Mouse (Mus musculus) erythroid progenitor cell, adult 5-6 weeks (primary cell): ENCODE results near the gene Atad5. TPM values are rescaled to one million over a fixed set of nuclear protein-coding genes. Genes with fewer than 3 reads are reported as not detected.
"Not testable (repeated sequence)": the region's sequence is repeated elsewhere in the genome, so short reads cannot be mapped to it uniquely, and the experiment has no call there.

Experiments
- ATAC-seq: replicated peaks from 2 replicates; pipeline ENCODE4 v1.8.0; 2016; ENCODE audit warnings: moderate number of reproducible peaks, mild to moderate bottlenecking, moderate TSS enrichment, inconsistent platforms; ENCODE audit not compliant: poor library complexity, low FRiP score, severe bottlenecking
- total RNA-seq, 2 experiments: library from RNA; stranded (forward) in 1 of 2; stranded (reverse) in 1 of 2; fragments of 150-400 nt in 1 of 2; fragments of 186-747, 209-891 nt in 1 of 2; gene quantifications; 2 replicates each; pipeline versions ENCODE4 v1.2.3 to v1.2.4; 2015 to 2017; ENCODE audit warnings: low replicate concordance in 2 of 2

The Atad5 gene
- total RNA-seq (2015; ENCODE audit: low replicate concordance) (89.0 and 95.2 TPM in 2 replicates), total RNA-seq (2017; ENCODE audit: low replicate concordance) (80.3 and 86.0 TPM in 2 replicates)

GRCm38 (mm10) chr11:80088917-80089816, at the start of gene Atad5:
TSS of gene Atad5 (plus strand) at chr11:80089400.
- ATAC-seq, result peak; percentile 88

DNA sequence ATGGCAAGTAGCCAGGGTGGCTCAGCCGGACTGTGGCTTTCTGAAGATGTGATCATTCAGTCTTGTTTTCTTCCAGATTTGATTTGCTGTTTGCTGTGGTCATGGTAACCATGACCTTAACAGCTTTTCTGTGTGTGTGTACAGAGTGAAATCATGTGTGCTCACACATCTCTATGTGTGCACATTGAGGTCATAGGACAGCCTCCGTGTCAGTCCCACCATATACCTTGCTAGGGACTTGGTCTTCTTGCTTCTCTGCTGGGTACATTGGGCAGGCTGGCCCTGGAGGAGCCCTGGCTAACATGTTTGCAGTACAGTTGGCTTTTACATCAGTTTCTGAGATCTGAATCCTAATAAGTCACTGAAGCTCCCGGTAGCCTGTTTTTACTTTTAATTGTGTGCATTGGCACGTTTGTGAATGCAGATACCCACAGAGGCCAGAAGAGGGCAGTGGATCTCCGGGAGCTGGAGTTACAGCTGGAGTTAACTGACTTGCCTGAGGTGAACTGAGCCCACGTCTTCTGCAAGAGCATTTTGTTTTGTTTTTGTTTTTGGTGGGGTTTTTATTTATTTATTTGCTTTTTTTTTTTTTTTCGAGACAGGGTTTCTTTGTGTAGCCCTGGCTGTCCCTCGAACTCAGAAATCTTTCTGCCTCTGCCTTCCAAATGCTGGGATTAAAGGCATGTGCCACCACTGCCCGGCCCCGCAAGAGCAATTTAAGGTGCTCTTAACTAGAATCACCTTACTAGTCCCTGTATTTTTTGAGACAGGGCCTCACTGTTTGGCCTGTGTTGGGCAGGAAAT, 46.4 kb upstream of the Atad5 start:
- peak; percentile 88 for ATAC-seq

DNA sequence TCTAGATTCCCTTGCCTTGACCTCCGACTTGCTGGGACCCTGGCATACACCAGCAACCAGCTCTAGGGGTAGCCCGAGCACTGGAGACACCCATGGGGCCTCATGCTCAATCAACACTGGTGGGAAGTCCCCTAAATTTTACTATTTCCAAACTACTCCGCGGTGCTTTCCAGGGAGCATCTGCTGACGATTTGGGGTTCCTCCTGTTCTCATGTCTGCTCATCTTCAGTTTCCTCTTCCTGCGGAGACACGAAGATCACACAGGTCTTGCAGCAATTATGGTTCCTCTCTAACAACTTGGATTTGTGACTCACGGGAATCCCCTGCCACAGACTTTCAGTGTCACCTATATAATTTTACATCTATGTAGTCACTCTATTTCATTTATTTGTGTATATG, 45.8 kb upstream of the Atad5 start:
- ATAC-seq, result no peak

- no peak for ATAC-seq
Observed at GRCm38 (mm10) chr11:80046856-80047255, 42.3 kb upstream of the Atad5 start.

DNA sequence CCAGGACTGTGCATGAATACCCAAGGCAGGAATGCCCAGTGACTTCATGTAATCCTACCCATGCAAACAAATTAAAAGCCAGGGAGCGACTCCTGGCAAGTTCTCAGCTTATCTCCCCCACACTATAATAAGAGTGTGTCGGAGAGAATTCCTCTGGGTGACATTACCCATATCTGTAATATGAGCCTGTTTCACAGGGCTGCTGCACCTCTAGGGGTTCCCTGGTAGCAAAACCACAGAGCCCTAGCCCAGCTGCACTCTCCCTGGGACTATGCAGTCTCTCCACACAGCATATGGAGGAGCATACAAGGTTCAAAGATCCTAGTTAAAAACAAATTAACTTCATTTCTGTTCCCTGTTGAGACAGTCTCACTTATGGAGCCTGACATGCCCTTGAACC, 39.1 kb upstream of the Atad5 start:
- ATAC-seq, result no peak

DNA sequence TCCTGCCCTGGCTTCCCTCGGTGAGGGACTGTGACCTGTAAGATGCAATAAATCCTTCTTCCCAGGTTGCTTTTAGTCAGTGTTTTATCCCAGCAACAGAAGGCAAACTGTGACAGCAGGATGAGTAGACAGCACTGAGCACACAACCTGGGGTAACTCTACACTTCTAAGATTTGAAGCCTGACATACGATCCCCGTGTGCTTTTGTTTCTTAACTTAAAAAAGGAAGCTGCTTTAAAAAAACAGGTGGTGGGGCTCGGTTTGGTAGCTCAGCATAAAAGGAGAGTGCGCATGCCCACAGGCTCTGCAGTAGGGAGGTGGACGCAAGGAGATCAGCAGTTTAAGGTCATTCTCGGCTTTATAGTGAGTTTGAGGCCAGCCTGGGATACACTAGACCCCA, 36.7 kb upstream of the Atad5 start:
- no peak for ATAC-seq

DNA sequence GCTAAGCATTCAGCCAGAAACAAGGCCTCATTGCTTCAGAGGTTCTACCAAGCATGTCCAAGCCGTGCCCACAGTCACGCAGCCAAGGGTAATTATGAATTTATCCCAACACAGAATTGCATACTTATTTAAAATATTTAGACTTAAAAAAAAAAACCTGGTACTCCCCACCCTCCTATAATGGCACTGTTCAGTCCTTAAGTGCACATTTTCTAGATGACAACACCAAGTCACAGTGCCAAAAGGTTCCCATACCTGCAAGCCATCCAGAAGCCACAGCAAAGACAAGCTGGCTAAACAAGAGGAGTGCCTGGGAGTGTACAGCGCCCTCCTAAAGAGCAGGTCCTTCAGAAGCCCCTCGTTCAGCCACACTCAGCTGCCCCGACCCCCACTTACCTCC, 36.0 kb upstream of the Atad5 start:
- no peak for ATAC-seq

GRCm38 (mm10) chr11:80054659-80055058, 34.5 kb upstream of the Atad5 start:
- ATAC-seq, result no peak

DNA sequence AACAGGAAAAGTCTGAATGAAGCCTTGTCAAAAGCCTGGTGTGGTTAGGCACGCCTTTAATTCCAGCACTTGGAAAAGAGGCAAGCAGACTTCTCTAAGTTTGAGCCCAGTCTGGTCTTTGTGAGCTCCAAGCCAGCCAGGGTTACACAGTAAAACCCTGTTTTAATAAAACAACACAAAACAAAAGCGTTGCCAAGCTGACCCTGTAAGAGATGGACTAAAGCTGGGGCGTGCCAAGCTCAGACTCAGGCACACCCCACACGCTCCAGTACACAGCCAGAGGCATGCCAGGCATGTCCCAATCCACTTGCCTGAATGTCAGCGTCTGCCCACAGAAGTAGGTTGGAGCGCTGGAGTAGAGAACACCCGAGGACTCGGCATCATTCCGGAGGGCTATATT, 33.1 kb upstream of the Atad5 start:
- no peak for ATAC-seq

DNA sequence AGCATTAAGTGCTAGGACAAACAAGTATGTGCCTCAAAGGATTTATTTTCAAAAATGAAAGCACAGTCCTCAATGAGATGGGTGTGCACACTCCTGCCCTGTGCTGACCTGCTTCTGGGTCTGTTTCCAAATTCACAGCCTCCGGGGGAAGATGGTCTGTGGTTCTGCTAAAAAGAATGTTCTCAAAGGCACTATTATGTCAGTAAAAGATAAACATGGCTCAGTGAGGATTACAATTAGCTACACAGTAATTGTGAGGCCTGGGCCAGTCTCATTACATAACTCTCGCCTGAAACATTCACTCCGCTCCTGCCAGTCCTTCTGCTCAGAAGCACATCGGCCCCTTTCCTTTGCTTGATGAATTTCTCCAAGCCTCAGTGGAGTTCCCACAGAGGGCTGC, 27.0 kb upstream of the Atad5 start:
- no peak for ATAC-seq

- ATAC-seq, result not testable (repeated sequence)
Observed at GRCm38 (mm10) chr11:80066373-80066772, 22.8 kb upstream of the Atad5 start.

GRCm38 (mm10) chr11:80067558-80067957, 21.6 kb upstream of the Atad5 start:
- ATAC-seq, result no peak

- ATAC-seq, result no peak
Observed at GRCm38 (mm10) chr11:80069815-80070214, 19.4 kb upstream of the Atad5 start.

GRCm38 (mm10) chr11:80071039-80071438, 18.2 kb upstream of the Atad5 start:
- no peak for ATAC-seq

DNA sequence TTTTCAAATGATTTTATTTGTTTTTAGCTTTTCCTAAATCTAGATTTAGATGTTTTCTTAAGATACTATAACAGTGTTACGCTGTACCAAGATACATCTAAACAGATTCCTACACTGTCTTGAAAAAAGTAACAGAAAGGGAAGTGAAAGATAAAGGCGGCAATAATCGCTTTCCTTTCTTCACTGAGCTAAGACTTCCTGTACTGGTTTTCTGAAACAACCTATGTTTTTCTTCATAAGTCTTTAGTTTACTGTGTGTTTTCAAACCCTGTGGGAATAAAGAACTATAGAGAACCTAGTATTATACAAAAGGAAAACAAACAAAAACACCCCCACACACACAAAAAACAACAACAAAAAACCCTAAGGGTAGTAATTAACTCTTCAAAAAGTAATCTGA, 16.8 kb upstream of the Atad5 start:
- no peak for ATAC-seq

GRCm38 (mm10) chr11:80075608-80076277, 13.5 kb upstream of the Atad5 start:
- no peak for ATAC-seq

GRCm38 (mm10) chr11:80077784-80078545, 11.2 kb upstream of the Atad5 start:
- ATAC-seq, result no peak

- no peak for ATAC-seq
Observed at GRCm38 (mm10) chr11:80078831-80079230, 10.4 kb upstream of the Atad5 start.

DNA sequence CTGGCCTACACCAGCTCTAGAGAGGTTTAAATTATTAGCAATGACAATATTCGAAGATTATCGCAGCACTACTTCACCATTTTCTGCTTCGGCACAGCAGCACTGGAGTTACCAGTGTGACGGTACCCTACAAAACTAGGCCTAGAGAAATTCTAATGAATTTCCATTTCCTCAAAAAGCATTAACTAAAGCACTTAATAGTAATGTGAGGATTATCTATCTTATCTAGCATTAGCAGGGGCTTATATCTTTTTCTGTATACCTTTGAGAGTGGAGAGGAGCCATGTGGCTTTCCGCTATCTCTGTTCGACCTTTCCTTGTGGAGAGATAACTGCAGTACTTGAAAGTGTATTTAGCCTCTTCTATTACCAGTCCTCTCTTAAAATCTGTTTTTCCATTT, 9.4 kb upstream of the Atad5 start:
- ATAC-seq, result no peak; the same call in 1 of the 2 replicates
